Mouse (Mus musculus): ENCODE data around the gene Ugt8a. TPM values are rescaled to one million over a fixed set of nuclear protein-coding genes. Genes with fewer than 3 reads are reported as not detected.
A peak's percentile ranks its signal among the peaks of the same experiment; 100 is the strongest.

Ugt8a gene
- polyA plus RNA-seq, 1 experiment from 2014 or later, result 18.7 TPM

DNA sequence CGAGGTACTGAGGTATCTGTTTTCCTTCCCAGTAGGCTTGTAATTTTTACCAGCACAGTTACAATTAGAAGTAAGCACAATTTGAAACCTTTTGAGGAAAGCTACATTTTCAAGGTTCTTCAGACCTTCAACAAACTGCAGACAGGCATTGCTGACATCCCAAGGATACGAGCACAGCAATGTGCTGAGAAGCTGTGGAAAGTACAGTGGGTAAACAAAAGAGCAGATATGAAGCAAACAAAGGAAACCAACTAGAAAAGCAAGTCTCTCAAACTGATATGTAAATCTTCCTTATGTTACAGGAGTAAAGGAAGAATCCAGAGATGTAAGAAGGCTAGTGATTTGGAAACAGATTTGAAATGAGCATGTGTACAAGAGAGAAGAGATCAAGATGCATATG lies 54.0 kb downstream of the Ugt8a start:
- Histone ChIP-seq H3K4me3 (replicated peaks; ENCODE audit: low read length) (no peak overlapping the region), H3K9ac (ENCODE audit: low read length) (no peak overlapping the region), H3K27me3 (ENCODE audit: control insufficient read depth, insufficient read depth, low read length) (no peaks in the 10 kb centered on the region), H3K27ac (ENCODE audit: low read length) (peak overlapping the region; percentile 52), H3K4me1 (ENCODE audit: control insufficient read depth, insufficient read depth, low read length) (0 out of 2 replicates have a peak, but pooled peaks cover 2% of the 10 kb centered on the region), H3K9me3 (replicated peaks; ENCODE audit: control insufficient read depth, low read length) (no peaks in the 10 kb centered on the region), H3K36me3 (ENCODE audit: control insufficient read depth, insufficient read depth, low read length) (no peaks in the 10 kb centered on the region), H3K4me2 (ENCODE audit: low read depth, low read length) (peak overlapping the region; percentile 15; the same call in 1 of the 2 replicates)
- ATAC-seq (ENCODE audit: insufficient read depth, low FRiP score), result peak; percentile 19; the same call in 1 of the 2 replicates
- WGBS, result 43% methylated on average over 2 of the region's 2 CpGs

GRCm38 (mm10) chr3:125883009-125883408 lies 55.4 kb downstream of the Ugt8a start:
- H3K27me3 ChIP-seq (ENCODE audit: control insufficient read depth, insufficient read depth, low read length), result no peaks in the 10 kb centered on the region
- H3K9ac ChIP-seq (ENCODE audit: low read length), result no peak overlapping the region
- H3K4me3 ChIP-seq (replicated peaks; ENCODE audit: low read length), result no peak overlapping the region
- H3K36me3 ChIP-seq (ENCODE audit: control insufficient read depth, insufficient read depth, low read length), result no peaks in the 10 kb centered on the region
- no peak overlapping the region for H3K27ac ChIP-seq (ENCODE audit: low read length)
- no peaks in the 10 kb centered on the region for H3K9me3 ChIP-seq (replicated peaks; ENCODE audit: control insufficient read depth, low read length)
- H3K4me2 ChIP-seq (ENCODE audit: low read depth, low read length), result no peak overlapping the region
- H3K4me1 ChIP-seq (ENCODE audit: control insufficient read depth, insufficient read depth, low read length), result 0 out of 2 replicates have a peak, but pooled peaks cover 2% of the 10 kb centered on the region
- no peak for ATAC-seq (ENCODE audit: insufficient read depth, low FRiP score)

DNA sequence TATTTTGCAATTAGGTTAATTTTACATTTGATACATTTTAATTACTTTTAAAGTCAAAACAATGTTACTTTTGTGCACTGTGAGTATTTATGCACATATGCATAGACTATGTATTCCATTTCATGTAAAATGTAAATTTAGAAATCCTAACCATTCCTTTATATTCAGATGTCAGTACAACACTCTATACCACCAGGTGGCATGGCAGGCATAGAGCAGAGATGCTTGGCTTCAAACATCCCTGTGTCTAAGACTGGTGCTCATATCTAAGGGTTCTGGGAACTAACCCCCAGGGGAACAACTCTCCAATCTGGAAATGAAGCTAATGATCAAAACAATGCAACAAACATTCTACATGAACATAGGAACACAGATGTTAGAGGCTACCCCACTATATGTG lies 56.6 kb downstream of the Ugt8a start:
- H3K27me3 ChIP-seq (ENCODE audit: control insufficient read depth, insufficient read depth, low read length), result no peaks in the 10 kb centered on the region
- H3K27ac ChIP-seq (ENCODE audit: low read length), result no peak overlapping the region
- no peaks in the 10 kb centered on the region for H3K36me3 ChIP-seq (ENCODE audit: control insufficient read depth, insufficient read depth, low read length)
- no peak overlapping the region for H3K9ac ChIP-seq (ENCODE audit: low read length)
- ATAC-seq (ENCODE audit: insufficient read depth, low FRiP score), result no peak
- H3K4me1 ChIP-seq (ENCODE audit: control insufficient read depth, insufficient read depth, low read length), result 0 out of 2 replicates have a peak, but pooled peaks cover 2% of the 10 kb centered on the region
- H3K4me2 ChIP-seq (ENCODE audit: low read depth, low read length), result no peak overlapping the region
- H3K4me3 ChIP-seq (replicated peaks; ENCODE audit: low read length), result no peak overlapping the region
- H3K9me3 ChIP-seq (replicated peaks; ENCODE audit: control insufficient read depth, low read length), result no peaks in the 10 kb centered on the region

DNA sequence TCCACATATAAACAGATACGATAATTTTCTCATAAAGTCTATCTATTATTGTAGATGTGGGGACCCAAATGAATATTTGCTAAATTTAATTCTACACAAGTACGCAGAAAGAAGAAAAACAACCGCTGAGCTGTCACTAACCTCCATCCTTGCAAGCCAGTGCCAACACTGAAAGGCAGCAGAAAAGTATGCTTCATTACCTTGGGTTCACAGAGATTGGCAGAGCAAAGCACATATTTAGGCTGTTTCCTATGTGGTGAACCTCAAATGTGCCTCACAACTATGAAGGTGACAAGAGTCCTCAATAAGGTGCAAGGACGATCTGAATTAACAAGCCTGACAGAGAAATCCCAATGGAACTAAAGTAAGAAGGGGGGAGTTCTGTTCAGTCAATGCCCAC lies 64.0 kb downstream of the Ugt8a start:
- no peak overlapping the region for H3K4me3 ChIP-seq (replicated peaks; ENCODE audit: low read length)
- H3K27ac ChIP-seq (ENCODE audit: low read length), result no peak overlapping the region
- no peaks in the 10 kb centered on the region for H3K27me3 ChIP-seq (ENCODE audit: control insufficient read depth, insufficient read depth, low read length)
- no peaks in the 10 kb centered on the region for H3K9me3 ChIP-seq (replicated peaks; ENCODE audit: control insufficient read depth, low read length)
- H3K4me1 ChIP-seq (ENCODE audit: control insufficient read depth, insufficient read depth, low read length), result no peaks in the 10 kb centered on the region
- no peaks in the 10 kb centered on the region for H3K36me3 ChIP-seq (ENCODE audit: control insufficient read depth, insufficient read depth, low read length)
- 83% methylated on average over 4 of the region's 4 CpGs for WGBS
- no peak overlapping the region for H3K4me2 ChIP-seq (ENCODE audit: low read depth, low read length)
- H3K9ac ChIP-seq (ENCODE audit: low read length), result no peak overlapping the region
- ATAC-seq (ENCODE audit: insufficient read depth, low FRiP score), result no peak

- H3K9me3 ChIP-seq (replicated peaks; ENCODE audit: control insufficient read depth, low read length), result no peaks in the 10 kb centered on the region
- no peak overlapping the region for H3K9ac ChIP-seq (ENCODE audit: low read length)
- H3K4me2 ChIP-seq (ENCODE audit: low read depth, low read length), result no peak overlapping the region
- no peak for ATAC-seq (ENCODE audit: insufficient read depth, low FRiP score)
- no peak overlapping the region for H3K4me3 ChIP-seq (replicated peaks; ENCODE audit: low read length)
- H3K27ac ChIP-seq (ENCODE audit: low read length), result no peak overlapping the region
- WGBS, result 89% methylated on average over 4 of the region's 4 CpGs
- H3K4me1 ChIP-seq (ENCODE audit: control insufficient read depth, insufficient read depth, low read length), result no peaks in the 10 kb centered on the region
- no peaks in the 10 kb centered on the region for H3K27me3 ChIP-seq (ENCODE audit: control insufficient read depth, insufficient read depth, low read length)
- no peaks in the 10 kb centered on the region for H3K36me3 ChIP-seq (ENCODE audit: control insufficient read depth, insufficient read depth, low read length)
Observed at GRCm38 (mm10) chr3:125869873-125870272, 68.5 kb downstream of the Ugt8a start.

DNA sequence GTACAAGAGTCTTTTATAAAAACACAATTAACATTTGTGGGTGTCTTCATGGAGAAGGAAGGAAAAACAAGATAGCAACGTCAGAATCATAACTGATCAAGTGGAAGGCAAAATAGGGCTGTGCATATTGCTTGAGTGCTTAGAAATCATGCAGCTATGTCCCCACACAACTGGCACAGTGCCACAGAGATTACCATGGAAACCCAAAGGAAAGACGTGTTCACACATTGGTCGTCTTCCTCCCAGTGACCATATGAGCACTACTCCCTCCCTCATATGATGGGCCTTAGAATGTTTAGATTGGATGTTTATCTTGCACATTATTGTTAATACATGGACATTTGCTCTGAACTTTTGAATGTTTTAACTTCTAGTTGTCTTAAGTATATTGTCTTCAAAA lies 76.8 kb downstream of the Ugt8a start:
- Histone ChIP-seq H3K4me1 (ENCODE audit: control insufficient read depth, insufficient read depth, low read length) (no peaks in the 10 kb centered on the region), H3K36me3 (ENCODE audit: control insufficient read depth, insufficient read depth, low read length) (no peaks in the 10 kb centered on the region), H3K9ac (ENCODE audit: low read length) (no peak overlapping the region), H3K27me3 (ENCODE audit: control insufficient read depth, insufficient read depth, low read length) (no peaks in the 10 kb centered on the region), H3K4me3 (replicated peaks; ENCODE audit: low read length) (no peak overlapping the region), H3K9me3 (replicated peaks; ENCODE audit: control insufficient read depth, low read length) (no peaks in the 10 kb centered on the region), H3K4me2 (ENCODE audit: low read depth, low read length) (no peak overlapping the region), H3K27ac (ENCODE audit: low read length) (no peak overlapping the region)
- WGBS, result 39% methylated on average over 3 of the region's 3 CpGs
- ATAC-seq (ENCODE audit: insufficient read depth, low FRiP score), result no peak

DNA sequence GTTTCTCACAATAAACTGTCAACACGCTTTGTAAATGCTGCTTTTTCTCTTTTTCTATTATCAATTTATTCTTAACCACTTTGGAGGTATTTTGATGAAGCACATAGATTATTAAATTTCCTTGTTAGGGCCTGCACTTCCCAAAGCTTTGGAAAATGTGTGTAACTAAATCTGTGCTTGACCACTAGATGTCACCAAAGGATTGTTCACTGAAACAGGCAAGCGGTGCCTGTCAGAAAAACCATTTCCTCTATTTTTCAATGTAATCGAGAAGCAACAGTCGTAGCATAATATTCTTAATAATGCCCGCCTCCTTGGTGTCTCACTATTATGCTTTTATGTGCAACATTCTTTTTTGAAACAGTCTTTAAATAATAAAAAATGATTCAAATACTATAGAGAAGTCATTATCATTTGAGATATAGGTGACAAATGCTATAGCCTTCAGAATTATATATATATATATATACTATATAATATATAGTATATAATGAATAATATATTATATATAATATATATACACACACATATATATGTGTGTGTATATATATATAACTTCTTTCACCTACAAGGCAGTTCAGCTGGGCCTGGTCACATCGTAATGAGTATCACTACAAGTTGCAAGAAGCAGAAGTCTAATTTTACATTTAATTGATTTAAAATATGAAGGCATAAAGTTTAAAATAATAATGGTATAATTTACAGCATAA lies 89.1 kb downstream of the Ugt8a start:
- Histone ChIP-seq H3K9me3 (replicated peaks; ENCODE audit: control insufficient read depth, low read length) (no peaks in the 10 kb centered on the region), H3K4me1 (ENCODE audit: control insufficient read depth, insufficient read depth, low read length) (no peaks in the 10 kb centered on the region), H3K4me3 (replicated peaks; ENCODE audit: low read length) (no peak overlapping the region), H3K27ac (ENCODE audit: low read length) (no peak overlapping the region), H3K36me3 (ENCODE audit: control insufficient read depth, insufficient read depth, low read length) (no peaks in the 10 kb centered on the region), H3K27me3 (ENCODE audit: control insufficient read depth, insufficient read depth, low read length) (no peaks in the 10 kb centered on the region), H3K9ac (ENCODE audit: low read length) (no peak overlapping the region), H3K4me2 (ENCODE audit: low read depth, low read length) (no peak overlapping the region)
- no peak for ATAC-seq (ENCODE audit: insufficient read depth, low FRiP score)
- 22% methylated on average over 6 of the region's 6 CpGs for WGBS

- H3K27me3 ChIP-seq (ENCODE audit: control insufficient read depth, insufficient read depth, low read length), result no peaks in the 10 kb centered on the region
- H3K9ac ChIP-seq (ENCODE audit: low read length), result no peak overlapping the region
- 69% methylated on average over 4 of the region's 4 CpGs for WGBS
- no peaks in the 10 kb centered on the region for H3K9me3 ChIP-seq (replicated peaks; ENCODE audit: control insufficient read depth, low read length)
- no peak overlapping the region for H3K4me2 ChIP-seq (ENCODE audit: low read depth, low read length)
- H3K4me1 ChIP-seq (ENCODE audit: control insufficient read depth, insufficient read depth, low read length), result no peaks in the 10 kb centered on the region
- no peaks in the 10 kb centered on the region for H3K36me3 ChIP-seq (ENCODE audit: control insufficient read depth, insufficient read depth, low read length)
- H3K4me3 ChIP-seq (replicated peaks; ENCODE audit: low read length), result no peak overlapping the region
- ATAC-seq (ENCODE audit: insufficient read depth, low FRiP score), result no peak
- H3K27ac ChIP-seq (ENCODE audit: low read length), result no peak overlapping the region
Observed at GRCm38 (mm10) chr3:125828051-125828450, 110.4 kb downstream of the Ugt8a start.

DNA sequence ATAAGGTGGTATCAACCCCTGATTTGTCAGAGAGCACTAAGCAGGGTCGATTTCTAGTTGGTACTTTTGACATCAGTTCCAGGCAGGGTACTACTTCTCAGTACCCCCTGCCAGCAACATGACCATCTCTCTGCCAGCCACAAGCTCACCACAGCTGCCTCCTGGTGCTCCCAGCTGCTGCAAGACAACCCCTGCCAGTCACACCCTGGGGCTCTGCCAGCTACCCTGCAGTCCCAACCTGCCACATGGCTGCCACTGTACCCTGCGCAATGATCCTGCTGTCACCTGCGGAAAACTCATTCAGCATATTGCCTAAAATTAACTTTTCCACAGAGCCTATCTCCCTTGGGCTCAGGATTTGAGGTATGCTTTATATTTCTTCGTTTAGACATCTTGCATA lies 111.2 kb downstream of the Ugt8a start:
- Histone ChIP-seq H3K27me3 (ENCODE audit: control insufficient read depth, insufficient read depth, low read length) (no peaks in the 10 kb centered on the region), H3K9me3 (replicated peaks; ENCODE audit: control insufficient read depth, low read length) (no peaks in the 10 kb centered on the region), H3K27ac (ENCODE audit: low read length) (no peak overlapping the region), H3K4me1 (ENCODE audit: control insufficient read depth, insufficient read depth, low read length) (no peaks in the 10 kb centered on the region), H3K36me3 (ENCODE audit: control insufficient read depth, insufficient read depth, low read length) (no peaks in the 10 kb centered on the region), H3K4me2 (ENCODE audit: low read depth, low read length) (no peak overlapping the region), H3K9ac (ENCODE audit: low read length) (no peak overlapping the region), H3K4me3 (replicated peaks; ENCODE audit: low read length) (no peak overlapping the region)
- 72% methylated on average over 4 of the region's 4 CpGs for WGBS
- ATAC-seq (ENCODE audit: insufficient read depth, low FRiP score), result no peak; the same call in 1 of the 2 replicates
